Mouse (Mus musculus) left cerebral cortex, adult 18-20 months (tissue): Measurements from ENCODE around the gene Klk1b4. TPM values are rescaled to one million over a fixed set of nuclear protein-coding genes. Genes with fewer than 3 reads are reported as not detected.

Experiments
- DNase-seq, 2 experiments: peaks; one replicate each; pipeline ENCODE4 v3.0.0; 2021 to 2022; ENCODE audit warnings: low spot score in 2 of 2, mixed read lengths in 1 of 2
- total RNA-seq, 2 experiments: library from RNA; stranded (reverse); gene quantifications; 2 replicates each; pipeline ENCODE4 v1.2.3; 2021

Klk1b4 gene
- total RNA-seq, 2 experiments from 2014 or later = not detected

- no peak for DNase-seq
Observed at GRCm38 (mm10) chr7:44253023-44253616, 45.9 kb downstream of the Klk1b4 start.

GRCm38 (mm10) chr7:44254930-44255329 lies 47.7 kb downstream of the Klk1b4 start:
- no peak for DNase-seq

DNA sequence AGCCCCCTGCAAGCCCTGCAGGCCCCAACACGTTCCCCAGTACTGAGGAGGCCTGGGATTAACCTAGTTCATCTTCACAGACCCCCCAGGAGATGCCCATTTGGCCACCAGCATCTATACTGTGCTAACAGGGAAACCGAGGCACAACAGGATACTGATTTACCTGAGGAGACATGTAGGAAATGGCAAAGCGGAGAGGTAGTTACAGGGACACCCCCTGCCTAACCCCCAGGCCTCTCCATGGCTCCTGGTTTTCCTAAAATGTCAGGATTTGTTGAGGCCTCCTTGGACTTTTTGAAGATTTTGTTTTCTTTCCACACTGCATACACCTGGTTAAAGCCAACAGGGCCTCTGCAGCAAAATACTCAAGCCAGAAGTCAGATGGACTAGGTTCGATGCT lies 50.0 kb downstream of the Klk1b4 start, which contains the start of gene Acp4:
Gene Acp4 (minus strand): TSS at position 101 of the 400 bp plus-strand sequence.
- no peak for DNase-seq

DNA sequence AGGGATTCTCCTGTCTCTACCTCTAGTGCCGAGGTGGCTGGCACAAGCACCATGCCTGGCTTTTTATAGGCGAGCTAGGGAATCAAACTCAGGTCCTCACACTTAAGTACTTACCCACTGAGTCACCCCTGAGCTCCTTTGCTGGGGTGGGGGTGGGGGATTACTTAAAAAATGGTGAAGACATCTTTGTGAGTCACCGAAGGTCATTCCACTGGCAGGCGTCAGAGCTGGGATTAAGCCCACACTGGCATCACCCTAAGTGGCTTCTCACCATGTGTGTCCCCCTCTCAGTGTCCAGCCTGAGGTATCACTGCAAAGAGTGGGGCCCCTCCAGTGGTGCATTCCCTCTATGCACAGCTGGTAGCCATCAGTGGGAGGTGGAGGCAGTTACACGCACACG lies 53.2 kb downstream of the Klk1b4 start:
- DNase-seq = no peak

DNA sequence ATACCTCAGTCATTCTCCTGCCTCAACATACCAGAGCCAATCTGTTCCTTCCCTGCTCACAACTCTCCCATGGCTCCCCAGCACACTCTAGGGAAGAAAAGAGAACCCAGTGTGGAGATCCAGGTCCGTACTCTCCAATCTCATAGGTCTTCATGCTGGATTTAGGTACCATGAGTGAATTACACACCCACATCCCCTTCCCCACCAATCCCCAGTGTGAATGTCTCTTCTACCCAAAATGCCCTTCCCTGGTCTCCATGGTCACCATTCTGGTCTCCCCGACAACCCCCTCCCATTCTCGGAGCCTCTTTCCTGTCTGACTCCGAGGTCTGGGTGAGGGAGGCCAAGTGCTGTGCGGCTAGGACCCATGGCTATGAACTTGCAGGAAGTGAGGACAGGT lies 53.9 kb downstream of the Klk1b4 start, which contains the start of gene Gm15517:
Gene Gm15517 (plus strand): TSS at position 301 of the 400 bp plus-strand sequence.
- DNase-seq = no peak

Other genes starting within 250 kb of the Klk1b4 start
- not detected for gene Klk1b1, start 240.7 kb upstream of the Klk1b4 start, total RNA-seq
- gene Klk1b9, start 231.4 kb upstream of the Klk1b4 start, total RNA-seq = not detected
- not detected for gene Klk1b11, start 211.6 kb upstream of the Klk1b4 start, total RNA-seq
- not detected for gene Klk1b26, start 195.3 kb upstream of the Klk1b4 start, total RNA-seq
- not detected for gene Klk1b27, start 155.1 kb upstream of the Klk1b4 start, total RNA-seq
- not detected for gene Klk1b21, start 105.1 kb upstream of the Klk1b4 start, total RNA-seq
- not detected for gene Klk1b22, start 94.8 kb upstream of the Klk1b4 start, total RNA-seq
- gene Klk1b16, start 70.7 kb upstream of the Klk1b4 start, total RNA-seq = not detected
- gene Klk1b24, start 19.2 kb upstream of the Klk1b4 start, total RNA-seq = not detected
- gene Klk1b3, start 9.2 kb upstream of the Klk1b4 start, total RNA-seq = not detected
- not detected for gene Klk1b5, start 8.5 kb downstream of the Klk1b4 start, total RNA-seq
- not detected for gene Klk1, start 17.9 kb downstream of the Klk1b4 start, total RNA-seq
- gene Gm36864, start 28.7 kb downstream of the Klk1b4 start, total RNA-seq = not detected
- 1 to 10 TPM; 1.1 to 1.2 TPM for gene 1700028J19Rik, start 39.3 kb downstream of the Klk1b4 start, total RNA-seq
- 10 to 100 TPM; 68.6 to 71.1 TPM for gene 2410002F23Rik, start 39.3 kb downstream of the Klk1b4 start, total RNA-seq
- not detected for gene Acp4, start 49.9 kb downstream of the Klk1b4 start, total RNA-seq
- not detected for gene Gm15517, start 54.0 kb downstream of the Klk1b4 start, total RNA-seq
- gene Clec11a, start 99.5 kb downstream of the Klk1b4 start, total RNA-seq = 1 to 10 TPM; 3.4 to 3.7 TPM
- 100 to 1,000 TPM; 519 to 589 TPM for gene Shank1, start 102.8 kb downstream of the Klk1b4 start, total RNA-seq
- gene Syt3, start 176.7 kb downstream of the Klk1b4 start, total RNA-seq = 10 to 100 TPM; 56.6 to 66.2 TPM
- 1 to 10 TPM in 1 of 2 experiments, under 1 TPM in 1; 0.98 to 2.7 TPM for gene 1700008O03Rik, start 178.4 kb downstream of the Klk1b4 start, total RNA-seq
- gene Lrrc4b, start 221.6 kb downstream of the Klk1b4 start, total RNA-seq = 100 to 1,000 TPM; 284 to 289 TPM